Mouse (Mus musculus) lung, postnatal 10 days (tissue): Measurements from ENCODE around the gene Mrps18b.
A peak's percentile ranks its signal among the peaks of the same experiment; 100 is the strongest.

ENCODE experiments used
- DNase-seq: peaks from one replicate; pipeline ENCODE4 v3.0.0; 2021

Gene Mrps18b

DNA sequence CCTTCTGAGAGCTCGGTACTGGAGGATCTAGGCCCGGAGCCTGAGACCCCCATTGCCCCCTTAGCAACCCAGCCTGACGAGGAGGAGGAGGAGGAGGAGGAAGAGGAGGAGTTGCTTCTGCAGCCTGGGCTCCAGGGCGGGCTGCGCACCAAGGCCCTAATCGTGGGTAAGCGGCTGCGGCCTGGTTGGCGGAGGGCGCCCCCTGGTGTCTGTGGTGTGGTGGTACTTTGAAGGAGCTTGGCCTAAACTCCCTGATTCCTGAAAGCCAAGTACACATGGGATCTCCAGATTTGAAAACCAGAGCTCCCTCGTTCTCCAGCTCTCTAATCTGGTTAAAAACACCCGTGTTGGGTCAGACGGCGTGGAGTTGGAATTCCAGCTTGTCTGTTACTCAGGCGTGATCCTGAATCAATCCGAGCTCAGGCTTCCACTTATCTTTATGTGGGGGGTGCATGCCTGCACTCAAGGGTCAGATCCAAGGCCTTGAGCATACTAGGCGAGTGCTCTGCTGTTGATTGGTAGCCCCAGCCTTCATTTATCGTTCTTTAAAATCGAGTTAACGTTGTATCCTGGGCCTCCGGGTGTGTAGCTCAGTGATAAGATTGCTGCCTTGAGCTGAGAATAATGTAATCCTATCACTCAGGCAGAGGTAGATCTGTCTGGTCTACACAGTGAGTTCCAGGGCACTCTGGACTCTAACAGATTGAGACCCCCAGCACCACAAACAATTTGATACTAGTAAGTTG, 42.2 kb downstream of the Mrps18b start:
- DNase-seq, result peak; percentile 93

DNA sequence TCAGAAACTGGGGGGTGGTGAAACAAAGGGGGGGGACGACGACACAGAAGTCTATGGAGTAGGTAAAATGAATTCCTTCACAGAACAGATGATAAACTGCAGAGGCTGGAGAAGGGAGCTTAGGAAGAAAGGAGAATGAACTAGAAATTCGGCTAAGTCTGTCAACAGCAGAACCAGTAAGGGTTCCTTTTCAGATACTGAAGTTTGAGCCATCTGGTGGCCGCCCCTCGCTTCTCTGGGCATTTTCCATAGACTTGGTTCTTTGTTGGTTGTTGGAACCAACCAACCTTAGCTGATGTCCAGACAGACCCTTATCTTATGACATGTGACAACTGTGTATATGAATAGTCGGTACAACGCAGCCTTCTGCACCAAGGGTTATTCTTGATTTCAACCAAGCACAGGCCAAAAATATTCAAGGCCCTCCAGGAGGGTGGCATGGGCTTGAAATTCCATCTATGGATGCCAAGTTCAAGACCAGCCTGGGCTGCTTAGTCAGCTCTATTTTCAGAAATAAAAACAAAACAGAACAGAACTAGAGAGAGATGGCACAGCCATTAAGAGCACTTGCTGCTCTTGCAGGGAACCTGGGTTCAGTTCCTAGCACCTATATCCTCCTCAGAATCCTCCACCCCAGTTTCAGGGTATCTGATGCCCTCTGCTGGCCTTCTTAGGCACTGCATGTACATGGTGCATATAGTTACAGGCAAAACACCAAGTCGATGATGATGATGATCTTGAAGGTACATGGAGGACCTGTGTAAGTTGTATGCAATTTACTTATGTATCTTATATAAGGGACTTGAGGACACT, 45.1 kb downstream of the Mrps18b start:
- DNase-seq, result peak; percentile 54

- peak; percentile 84 for DNase-seq
Measured at GRCm38 (mm10) chr17:35870151-35870883, 45.9 kb downstream of the Mrps18b start.

GRCm38 (mm10) chr17:35869346-35870067, 46.7 kb downstream of the Mrps18b start:
- DNase-seq, result peak; percentile 69

DNA sequence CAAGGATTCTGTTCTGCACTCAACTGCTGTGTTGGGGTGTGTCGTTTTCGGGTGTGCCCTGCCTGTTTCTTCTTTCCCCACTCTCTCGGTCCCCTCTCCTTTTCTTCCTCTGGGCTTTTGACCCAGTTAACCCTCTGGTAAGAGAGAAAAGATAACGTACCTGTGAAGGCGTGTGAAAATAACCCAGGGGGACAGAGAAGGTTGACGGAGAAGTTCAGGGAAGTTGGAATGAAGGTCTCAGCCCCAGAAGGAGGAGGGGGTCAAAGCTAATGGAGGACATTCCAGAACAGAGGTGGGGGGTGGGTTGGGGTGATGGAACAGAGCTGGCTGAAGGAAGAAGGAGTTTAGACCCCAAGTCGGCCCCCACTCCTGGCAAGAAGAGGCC, 47.2 kb downstream of the Mrps18b start:
- no peak for DNase-seq

DNA sequence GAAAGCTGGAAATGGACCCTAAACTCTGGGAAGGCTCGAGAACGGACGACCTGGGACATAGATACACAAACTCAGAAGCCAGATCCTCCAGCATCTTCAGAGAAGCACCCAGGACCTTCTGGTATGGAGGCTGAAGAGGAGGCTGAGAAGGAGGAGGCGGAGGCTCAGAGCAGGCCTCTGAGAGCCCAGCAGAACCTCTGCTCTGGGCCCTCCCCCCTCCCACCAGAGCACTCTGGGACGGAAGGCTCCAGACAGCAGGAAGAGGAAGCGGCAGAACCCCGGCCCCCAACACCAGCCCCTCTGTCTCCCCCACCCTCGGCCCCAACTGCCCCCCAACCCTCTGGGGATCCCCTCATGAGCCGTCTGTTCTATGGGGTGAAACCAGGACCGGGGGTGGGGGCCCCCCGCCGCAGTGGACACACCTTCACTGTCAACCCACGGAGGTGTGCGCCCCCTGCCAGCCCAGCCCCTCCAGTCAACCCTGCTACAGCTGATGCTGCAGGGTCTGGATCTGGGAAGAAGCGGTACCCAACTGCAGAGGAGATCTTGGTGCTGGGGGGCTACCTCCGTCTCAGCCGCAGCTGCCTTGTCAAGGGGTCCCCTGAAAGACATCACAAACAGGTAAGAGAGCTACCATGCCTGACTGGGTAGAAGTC, 47.9 kb downstream of the Mrps18b start:
- DNase-seq, result peak; percentile 62

GRCm38 (mm10) chr17:35866911-35867890, 49.0 kb downstream of the Mrps18b start:
- DNase-seq, result peak; percentile 68

DNA sequence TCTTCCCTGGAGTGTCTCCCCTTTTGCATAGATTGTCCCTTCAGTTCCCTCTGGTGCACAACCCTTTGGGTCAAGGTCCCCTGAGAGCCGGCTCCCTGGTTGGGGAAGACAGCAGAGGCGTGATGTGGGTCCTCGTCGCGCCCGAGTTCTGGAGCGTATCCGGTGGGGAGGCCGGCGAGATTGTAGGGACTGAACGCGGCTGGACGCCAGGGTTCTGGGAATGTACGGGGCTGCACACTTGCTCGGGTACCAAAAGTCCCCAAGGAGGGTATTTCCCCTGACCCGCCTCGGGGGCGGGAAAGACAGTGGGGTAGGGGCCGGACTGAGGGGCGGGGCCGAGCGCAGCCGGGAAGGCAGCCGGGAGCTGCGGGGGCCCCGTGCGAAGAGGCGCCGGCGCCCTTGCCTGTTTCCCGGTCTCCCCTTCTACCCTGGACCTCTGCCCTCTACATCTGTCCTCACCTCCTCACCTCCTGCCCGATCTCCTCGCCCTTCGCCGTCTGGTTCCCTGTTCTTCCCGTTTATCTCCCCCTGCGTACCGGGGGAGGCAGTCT, 49.8 kb downstream of the Mrps18b start:
- peak; percentile 79 for DNase-seq

GRCm38 (mm10) chr17:35865481-35866280, 50.5 kb downstream of the Mrps18b start, which contains the start of gene Ppp1r18:
Ppp1r18 (plus strand) TSS chr17:35865593.
- peak; percentile 92 for DNase-seq

DNA sequence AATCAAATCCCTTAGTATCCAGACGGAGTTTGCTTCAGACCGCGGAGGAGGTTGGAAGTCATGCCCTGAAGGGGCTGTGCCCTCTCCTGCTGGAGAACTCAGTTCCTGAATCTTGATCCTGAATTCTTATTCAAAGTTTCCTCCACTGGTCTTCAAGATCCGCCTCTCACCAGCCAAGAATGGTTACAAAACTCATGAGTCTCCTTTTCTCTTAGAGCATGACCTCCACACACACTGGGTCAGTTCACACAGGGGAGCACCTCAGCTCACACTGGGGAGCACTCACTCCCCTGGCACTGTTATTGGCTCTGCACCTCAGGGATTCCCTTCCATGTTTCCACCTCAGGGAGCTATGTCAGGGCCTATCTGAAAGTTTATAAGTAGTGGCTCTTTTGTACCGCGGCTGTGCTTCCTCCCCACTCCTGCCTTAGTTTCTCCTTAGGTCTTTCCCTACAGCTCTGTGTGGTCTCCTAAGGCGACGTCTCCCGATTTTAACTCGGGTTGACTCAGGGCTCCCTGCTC, 51.3 kb downstream of the Mrps18b start:
- no peak for DNase-seq

DNA sequence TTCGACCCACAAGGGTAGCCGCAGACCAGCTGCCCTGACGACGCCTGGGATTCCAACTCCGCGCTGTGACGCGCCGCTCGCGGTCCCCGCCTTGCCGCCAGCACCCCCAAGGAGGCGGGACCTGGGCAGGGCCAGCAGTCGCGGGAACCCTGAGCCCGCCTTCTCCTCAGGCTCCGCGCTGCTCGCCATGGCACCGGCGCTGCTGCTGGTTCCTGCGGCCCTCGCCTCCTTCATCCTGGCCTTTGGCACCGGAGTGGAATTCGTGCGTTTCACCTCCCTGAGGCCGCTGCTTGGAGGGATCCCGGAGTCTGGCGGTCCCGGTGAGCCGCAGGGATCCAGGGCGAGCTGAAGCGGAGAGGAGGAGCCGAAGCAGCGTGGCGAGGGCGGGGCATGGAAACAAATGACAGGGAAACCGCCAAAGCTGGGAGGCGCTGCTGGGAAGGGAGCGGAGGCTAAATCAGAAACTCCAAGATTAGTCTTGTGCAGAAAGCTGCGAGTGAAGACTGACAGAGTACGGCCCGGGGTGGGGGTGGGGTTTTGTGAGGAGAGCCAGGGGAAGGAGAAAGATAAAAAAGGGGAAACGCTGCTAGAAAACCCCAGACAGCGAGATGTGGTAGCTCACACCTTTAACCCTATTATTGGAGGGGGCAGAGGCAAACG, 54.9 kb downstream of the Mrps18b start, which contains the start of gene Nrm:
Gene Nrm, plus strand, starts transcription at position 121 of the 660 bp plus-strand sequence.
- peak; percentile 96 for DNase-seq

GRCm38 (mm10) chr17:35860831-35861197, 55.4 kb downstream of the Mrps18b start:
- peak; percentile 22 for DNase-seq
